Mouse (Mus musculus) C2C12 (cell line): ENCODE results near the gene Tet2.
"Not testable (repeated sequence)": the region's sequence is repeated elsewhere in the genome, so short reads cannot be mapped to it uniquely, and the experiment has no call there.

Experiments used
- CTCF ChIP-seq: IDR thresholded peaks from one replicate; pipeline ENCODE4 v1.5.1; 2011; ENCODE audit not compliant: control insufficient read depth, insufficient read depth, insufficient read length
- FOSL1 ChIP-seq: IDR thresholded peaks from one replicate; pipeline ENCODE4 v1.8.0; 2011; ENCODE audit warnings: mild to moderate bottlenecking, low read length; ENCODE audit not compliant: poor library complexity, insufficient read depth, severe bottlenecking

- not testable (repeated sequence) for TF ChIP-seq CTCF, FOSL1
Observed at GRCm38 (mm10) chr3:133592995-133593394, 48.1 kb upstream of the Tet2 start.
